Mouse (Mus musculus) kidney, embryonic 14.5 days (tissue): ENCODE data around the gene Rgn. TPM values are rescaled to one million over a fixed set of nuclear protein-coding genes. Genes with fewer than 3 reads are reported as not detected.

Experiments
- polyA plus RNA-seq: library from polyadenylated mRNA; unstranded; fragments of >200 nt; fragmentation: Nextera tagmentation; extraction: Ambion mirVana; gene quantifications from 2 replicates; pipeline ENCODE4 v1.2.1, GENCODE M21; 2014

Rgn gene
- polyA plus RNA-seq, 1 experiment from 2014 or later, result 6.2 TPM

Other genes starting within 250 kb of the Rgn start
- 12.4 and 22.3 TPM in 2 replicates for gene Rp2, start 185.3 kb upstream of the Rgn start, polyA plus RNA-seq
- gene Jade3, start 124.1 kb upstream of the Rgn start, polyA plus RNA-seq, result 6.4 and 12.8 TPM in 2 replicates
- gene Rbm10, start 67.7 kb downstream of the Rgn start, polyA plus RNA-seq, result 54.1 and 68.3 TPM in 2 replicates
- 243 and 313 TPM in 2 replicates for gene Ndufb11, start 67.8 kb downstream of the Rgn start, polyA plus RNA-seq
- 118 and 194 TPM in 2 replicates for gene Uba1, start 108.5 kb downstream of the Rgn start, polyA plus RNA-seq
- 76.7 and 80.6 TPM in 2 replicates for gene Cdk16, start 138.2 kb downstream of the Rgn start, polyA plus RNA-seq
- gene Usp11, start 154.1 kb downstream of the Rgn start, polyA plus RNA-seq, result 22.7 and 39.7 TPM in 2 replicates
- gene Araf, start 248.0 kb downstream of the Rgn start, polyA plus RNA-seq, result 94.0 and 103 TPM in 2 replicates